Mouse (Mus musculus) mesoderm, embryonic 11.5 days (tissue): ENCODE results near the gene Hk1.

Experiments used
- DNase-seq: peaks from one replicate; pipeline ENCODE4 v3.0.0-alpha.2; 2012; ENCODE audit warnings: low read depth, low spot score

Gene Hk1

GRCm38 (mm10) chr10:62321457-62321856 lies 58.3 kb downstream of the Hk1 start:
- DNase-seq, result no peak

GRCm38 (mm10) chr10:62320402-62320978 lies 59.2 kb downstream of the Hk1 start:
- no peak for DNase-seq

- no peak for DNase-seq
These were observed 60.6 kb downstream of the Hk1 start for GRCm38 (mm10) chr10:62319154-62319553.

- DNase-seq, result no peak
These were observed 63.2 kb downstream of the Hk1 start for GRCm38 (mm10) chr10:62316467-62316866.

GRCm38 (mm10) chr10:62313885-62314424 lies 65.8 kb downstream of the Hk1 start:
- DNase-seq, result no peak

- no peak for DNase-seq
These were observed 66.6 kb downstream of the Hk1 start for GRCm38 (mm10) chr10:62313140-62313539.

GRCm38 (mm10) chr10:62311464-62311863 lies 68.2 kb downstream of the Hk1 start:
- DNase-seq, result no peak

- DNase-seq, result no peak
These were observed 69.3 kb downstream of the Hk1 start for GRCm38 (mm10) chr10:62310259-62311039.

GRCm38 (mm10) chr10:62309593-62309992 lies 70.1 kb downstream of the Hk1 start:
- no peak for DNase-seq

- DNase-seq, result peak; percentile 35
These were observed 70.7 kb downstream of the Hk1 start for GRCm38 (mm10) chr10:62308896-62309491.

GRCm38 (mm10) chr10:62306483-62306882 lies 73.2 kb downstream of the Hk1 start:
- no peak for DNase-seq

- no peak for DNase-seq
These were observed 74.6 kb downstream of the Hk1 start for GRCm38 (mm10) chr10:62305090-62305489.

- DNase-seq, result no peak
These were observed 79.5 kb downstream of the Hk1 start for GRCm38 (mm10) chr10:62300006-62300827.

GRCm38 (mm10) chr10:62296086-62296872 lies 83.4 kb downstream of the Hk1 start:
- no peak for DNase-seq

- no peak for DNase-seq
These were observed 85.6 kb downstream of the Hk1 start for GRCm38 (mm10) chr10:62294112-62294511.

- no peak for DNase-seq
These were observed 92.1 kb downstream of the Hk1 start for GRCm38 (mm10) chr10:62287460-62288124.

GRCm38 (mm10) chr10:62283206-62283792 lies 96.4 kb downstream of the Hk1 start:
- no peak for DNase-seq

GRCm38 (mm10) chr10:62282782-62283181 lies 96.9 kb downstream of the Hk1 start:
- no peak for DNase-seq

- no peak for DNase-seq
These were observed 100.0 kb downstream of the Hk1 start for GRCm38 (mm10) chr10:62279671-62280070.

- no peak for DNase-seq
These were observed 100.6 kb downstream of the Hk1 start for GRCm38 (mm10) chr10:62279066-62279465.
